Mouse (Mus musculus): ENCODE data around the gene Cdc14b.

Cdc14b gene

GRCm38 (mm10) chr13:64274879-64275753, at the start of gene Cdc14b:
Gene Cdc14b, minus strand, starts transcription at chr13:64275290.
- DNase-seq (ENCODE audit: low read depth in 1 of 2, low spot score in 2 of 2): no peak

GRCm38 (mm10) chr13:64322561-64323281, 47.6 kb upstream of the Cdc14b start:
- DNase-seq (ENCODE audit: low read depth in 1 of 2, low spot score in 2 of 2): no peak

GRCm38 (mm10) chr13:64320334-64320733, 45.2 kb upstream of the Cdc14b start:
- DNase-seq (ENCODE audit: low read depth in 1 of 2, low spot score in 2 of 2): no peak

GRCm38 (mm10) chr13:64319782-64320181, 44.7 kb upstream of the Cdc14b start:
- no peak for DNase-seq (ENCODE audit: low read depth in 1 of 2, low spot score in 2 of 2)

- no peak for DNase-seq (ENCODE audit: low read depth in 1 of 2, low spot score in 2 of 2)
These were observed 43.3 kb upstream of the Cdc14b start for GRCm38 (mm10) chr13:64318355-64318754.

GRCm38 (mm10) chr13:64315483-64316050, 40.5 kb upstream of the Cdc14b start:
- DNase-seq (ENCODE audit: low read depth in 1 of 2, low spot score in 2 of 2): no peak

GRCm38 (mm10) chr13:64314041-64314440, 39.0 kb upstream of the Cdc14b start:
- no peak for DNase-seq (ENCODE audit: low read depth in 1 of 2, low spot score in 2 of 2)

- DNase-seq (ENCODE audit: low read depth in 1 of 2, low spot score in 2 of 2): no peak
These were observed 37.8 kb upstream of the Cdc14b start for GRCm38 (mm10) chr13:64312916-64313289.

GRCm38 (mm10) chr13:64312024-64312915, 37.2 kb upstream of the Cdc14b start, which contains the start of gene Aaed1:
Gene Aaed1, minus strand, starts transcription at chr13:64312710.
- peak; percentile 52 to 74 for DNase-seq (ENCODE audit: low read depth in 1 of 2, low spot score in 2 of 2)

- DNase-seq (ENCODE audit: low read depth in 1 of 2, low spot score in 2 of 2): no peak
These were observed 36.2 kb upstream of the Cdc14b start for GRCm38 (mm10) chr13:64311266-64311665.

- no peak for DNase-seq (ENCODE audit: low read depth in 1 of 2, low spot score in 2 of 2)
These were observed 35.5 kb upstream of the Cdc14b start for GRCm38 (mm10) chr13:64310585-64310984.

GRCm38 (mm10) chr13:64309842-64310241, 34.8 kb upstream of the Cdc14b start:
- no peak for DNase-seq (ENCODE audit: low read depth in 1 of 2, low spot score in 2 of 2)

GRCm38 (mm10) chr13:64309036-64309435, 33.9 kb upstream of the Cdc14b start:
- no peak for DNase-seq (ENCODE audit: low read depth in 1 of 2, low spot score in 2 of 2)

- no peak for DNase-seq (ENCODE audit: low read depth in 1 of 2, low spot score in 2 of 2)
These were observed 32.4 kb upstream of the Cdc14b start for GRCm38 (mm10) chr13:64307508-64307907.

GRCm38 (mm10) chr13:64306078-64306477, 31.0 kb upstream of the Cdc14b start:
- peak in 1 of 2 experiments; percentile 10 for DNase-seq (ENCODE audit: low read depth in 1 of 2, low spot score in 2 of 2)

- no peak for DNase-seq (ENCODE audit: low read depth in 1 of 2, low spot score in 2 of 2)
These were observed 24.0 kb upstream of the Cdc14b start for GRCm38 (mm10) chr13:64299069-64299468.

GRCm38 (mm10) chr13:64286791-64287190, 11.7 kb upstream of the Cdc14b start:
- no peak for DNase-seq (ENCODE audit: low read depth in 1 of 2, low spot score in 2 of 2)

- no peak for DNase-seq (ENCODE audit: low read depth in 1 of 2, low spot score in 2 of 2)
These were observed 11.2 kb upstream of the Cdc14b start for GRCm38 (mm10) chr13:64286321-64286720.

- no peak for DNase-seq (ENCODE audit: low read depth in 1 of 2, low spot score in 2 of 2)
These were observed 9.6 kb upstream of the Cdc14b start for GRCm38 (mm10) chr13:64284676-64285075.

- DNase-seq (ENCODE audit: low read depth in 1 of 2, low spot score in 2 of 2): no peak
These were observed 5.8 kb upstream of the Cdc14b start for GRCm38 (mm10) chr13:64280940-64281339.

GRCm38 (mm10) chr13:64275754-64276127, 651 bp upstream of the Cdc14b start:
- no peak for DNase-seq (ENCODE audit: low read depth in 1 of 2, low spot score in 2 of 2)

All from monocyte, adult 2 months (primary cell).